Mouse (Mus musculus) thymus, postnatal 25 days (tissue): ENCODE data around the gene Ube4a.

Source experiments
- DNase-seq: peaks from one replicate; pipeline ENCODE4 v3.0.0; 2022

Ube4a gene

DNA sequence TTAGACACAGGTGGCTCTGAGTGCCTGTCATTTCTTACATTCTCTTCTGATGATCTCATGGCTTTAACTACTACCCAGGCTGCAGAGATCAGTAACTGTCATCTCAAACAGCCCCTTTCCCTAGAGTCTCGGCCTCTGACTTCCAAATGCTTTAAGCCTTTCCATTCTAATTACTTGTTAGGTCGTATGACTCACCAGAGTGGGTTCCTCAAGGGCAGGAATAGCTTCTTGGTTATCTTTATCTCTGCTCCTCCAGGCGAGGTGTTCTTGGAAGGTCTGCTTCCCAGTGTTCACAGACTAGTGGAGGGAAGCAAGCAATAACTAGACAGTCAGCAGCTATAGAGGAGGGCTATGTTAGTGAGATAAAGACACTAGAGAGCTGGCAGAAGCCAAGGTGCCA, 72.7 kb downstream of the Ube4a start:
- no peak for DNase-seq

DNA sequence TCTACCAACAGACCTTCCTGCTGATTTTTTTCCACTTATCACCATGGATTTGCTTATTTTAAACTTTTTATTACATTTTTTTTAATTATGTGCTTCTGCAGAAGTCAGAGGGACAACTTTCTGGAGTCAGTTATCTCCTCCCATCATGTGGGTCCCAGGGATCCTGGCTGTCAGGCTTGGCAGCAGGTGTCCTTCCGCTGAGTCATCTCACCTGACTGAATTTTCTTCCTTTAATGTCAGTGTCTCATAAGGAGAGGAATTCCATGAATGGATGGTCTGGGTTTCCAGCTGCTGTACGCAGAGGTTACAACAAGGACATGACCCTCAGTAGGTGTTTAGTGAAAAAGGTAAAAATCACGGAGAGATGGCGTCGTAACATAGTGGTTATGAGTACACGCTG, 74.2 kb downstream of the Ube4a start:
- no peak for DNase-seq

DNA sequence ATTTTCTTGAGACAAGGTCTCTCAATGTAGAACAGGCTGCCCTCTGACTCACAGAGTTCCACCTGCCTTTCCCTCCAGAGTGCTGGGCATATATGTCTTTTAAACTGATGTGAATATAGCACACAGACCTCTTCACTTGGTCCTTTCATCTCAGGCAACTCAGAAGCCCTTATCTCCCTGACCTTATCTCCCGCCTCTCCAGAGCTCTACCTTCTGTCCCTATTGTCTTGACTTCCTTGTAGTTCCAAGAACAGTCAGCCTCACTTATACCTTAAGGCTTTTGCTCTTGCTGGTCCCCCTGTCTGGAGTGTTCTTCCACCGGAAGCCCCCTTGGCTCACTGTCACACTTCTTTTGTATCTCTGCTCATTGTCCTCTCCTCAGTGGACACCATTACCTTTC, 75.3 kb downstream of the Ube4a start:
- no peak for DNase-seq

DNA sequence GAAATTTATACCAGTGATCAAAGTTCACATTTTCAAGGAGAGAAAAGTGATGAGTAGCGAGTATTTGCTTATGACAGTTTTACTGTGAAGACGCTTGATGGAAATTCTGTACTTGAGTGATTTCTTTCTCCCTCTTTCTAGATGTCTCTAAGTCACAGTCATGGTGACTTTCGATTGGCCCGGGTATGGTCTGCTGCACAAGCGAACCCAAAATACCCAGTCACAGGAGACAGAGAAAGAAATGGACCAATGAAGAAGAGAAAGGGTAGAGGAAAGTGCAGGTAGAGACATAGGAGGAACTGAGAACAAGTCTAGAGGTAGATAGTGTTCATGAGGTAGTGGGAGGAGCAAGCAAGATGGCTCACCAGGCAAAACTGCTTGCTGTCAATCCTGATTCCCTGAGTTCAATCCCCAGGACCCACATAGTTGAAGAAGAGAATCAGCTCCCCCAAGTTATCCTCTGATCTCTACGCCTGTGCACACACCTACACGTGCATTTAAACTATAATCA, 77.2 kb downstream of the Ube4a start:
- DNase-seq, result no peak

DNA sequence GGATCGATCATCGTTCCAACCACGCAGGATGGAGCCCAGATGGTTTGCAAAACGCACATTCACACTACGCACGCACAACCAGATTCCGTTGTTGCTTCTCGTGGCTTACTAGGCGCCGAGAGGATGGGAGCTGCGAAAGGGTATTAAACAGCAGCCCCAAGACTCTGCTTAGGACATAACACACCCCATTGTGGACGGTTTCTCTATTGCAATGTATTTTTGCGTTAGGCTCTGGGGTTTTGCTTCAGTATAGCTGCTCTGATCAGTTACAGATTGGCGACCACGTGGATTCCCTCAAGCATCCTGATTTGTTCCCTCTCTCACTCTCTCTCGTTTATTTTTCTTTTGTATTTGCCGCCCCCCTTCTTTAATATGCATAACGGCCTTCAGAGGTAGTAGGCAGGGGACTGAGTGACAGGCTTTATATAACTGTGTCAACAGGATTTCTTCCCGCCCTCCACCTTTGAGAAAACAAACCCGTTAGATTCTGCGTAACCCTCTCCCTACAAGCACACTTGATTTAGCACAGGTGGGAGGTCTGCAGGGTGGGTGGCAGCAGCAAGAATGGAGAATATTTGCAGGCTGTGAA, 82.3 kb downstream of the Ube4a start:
- DNase-seq, result peak; percentile 16

DNA sequence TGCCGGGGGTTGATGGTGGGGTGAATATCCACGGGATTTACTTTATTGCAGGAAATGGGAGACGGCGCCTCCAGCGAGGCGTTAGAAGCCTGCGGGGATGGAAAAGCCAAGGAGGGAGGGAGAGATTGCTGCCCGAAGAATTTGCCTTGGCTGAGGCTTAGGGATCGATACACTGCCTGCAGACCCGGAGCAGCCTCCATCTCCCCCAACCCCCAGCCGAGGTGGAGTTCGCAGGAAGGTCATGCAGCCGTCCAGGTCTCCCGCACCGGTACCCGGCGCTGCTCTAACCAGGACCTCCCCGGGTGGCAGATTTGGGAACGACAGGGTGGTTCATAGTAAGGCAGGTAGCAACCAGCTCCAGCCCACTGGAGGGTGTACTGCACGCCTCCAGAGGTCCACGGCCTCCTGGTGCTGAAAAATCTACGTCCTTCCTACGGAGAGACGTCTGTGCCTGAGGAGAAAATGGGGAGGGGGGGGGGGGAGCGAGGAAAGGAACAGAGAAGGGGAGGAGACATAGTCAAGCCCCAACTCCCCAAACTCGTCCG, 82.9 kb downstream of the Ube4a start:
- peak; percentile 57 for DNase-seq

DNA sequence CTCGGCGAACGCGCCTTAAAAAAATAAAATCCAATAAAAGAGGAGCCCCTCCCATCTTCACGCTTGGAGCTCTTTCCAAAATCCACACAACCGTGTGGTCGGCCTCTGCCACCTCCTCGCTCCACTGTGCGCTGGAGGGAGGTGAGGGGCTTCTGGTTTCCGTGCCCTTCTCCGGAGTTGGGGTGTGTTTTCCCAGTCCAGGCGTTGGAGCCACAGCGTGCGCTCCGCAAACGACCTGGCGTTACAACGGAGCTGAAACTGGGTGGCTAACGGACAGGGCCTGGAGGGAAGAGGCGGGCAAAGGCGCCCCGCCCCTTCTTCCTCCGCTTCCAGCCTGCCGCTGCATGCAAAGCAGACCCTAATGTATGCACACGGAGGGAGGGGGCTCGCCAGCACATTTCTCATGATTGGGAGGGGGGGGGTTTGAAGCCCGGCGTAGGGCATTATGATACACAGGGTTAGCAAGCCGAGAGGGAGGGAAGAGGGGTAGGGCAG, 83.4 kb downstream of the Ube4a start:
- peak; percentile 79 for DNase-seq

DNA sequence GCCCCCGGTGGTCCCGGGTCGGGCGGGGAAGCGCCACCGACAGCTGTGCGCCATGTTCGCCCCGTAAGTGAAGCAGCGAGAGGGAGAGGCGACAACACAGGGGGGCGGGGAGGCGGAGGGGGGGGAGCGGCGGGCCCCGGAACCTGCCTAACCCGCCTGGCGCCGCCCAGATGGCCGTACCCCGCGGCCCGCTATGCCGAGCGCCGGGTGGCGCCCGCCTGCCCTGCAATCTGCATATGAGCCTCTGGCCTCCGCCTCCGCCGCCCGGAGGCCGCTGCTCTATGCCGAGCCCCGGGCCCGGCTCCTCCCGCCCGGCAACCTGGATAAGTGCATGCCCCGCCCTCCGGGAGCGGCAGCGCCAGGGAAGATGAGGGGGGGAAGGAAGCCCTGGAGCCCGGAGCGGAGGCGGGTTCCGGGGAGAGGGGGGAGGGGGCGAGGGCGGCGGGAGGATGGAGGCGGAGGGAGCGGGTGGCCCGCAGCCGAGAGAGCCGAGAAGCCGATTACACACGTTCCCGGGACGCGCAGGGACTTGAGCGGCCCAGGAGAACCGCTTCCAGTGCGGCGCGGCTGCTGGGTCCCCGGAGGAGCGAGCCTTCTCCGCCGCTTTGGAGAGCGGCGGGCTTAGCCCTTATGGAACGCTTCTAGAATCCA, 84.1 kb downstream of the Ube4a start, which contains the start of gene Kmt2a:
Gene Kmt2a, minus strand, starts transcription at position 76 of the 651 bp plus-strand sequence.
- peak; percentile 99 for DNase-seq

DNA sequence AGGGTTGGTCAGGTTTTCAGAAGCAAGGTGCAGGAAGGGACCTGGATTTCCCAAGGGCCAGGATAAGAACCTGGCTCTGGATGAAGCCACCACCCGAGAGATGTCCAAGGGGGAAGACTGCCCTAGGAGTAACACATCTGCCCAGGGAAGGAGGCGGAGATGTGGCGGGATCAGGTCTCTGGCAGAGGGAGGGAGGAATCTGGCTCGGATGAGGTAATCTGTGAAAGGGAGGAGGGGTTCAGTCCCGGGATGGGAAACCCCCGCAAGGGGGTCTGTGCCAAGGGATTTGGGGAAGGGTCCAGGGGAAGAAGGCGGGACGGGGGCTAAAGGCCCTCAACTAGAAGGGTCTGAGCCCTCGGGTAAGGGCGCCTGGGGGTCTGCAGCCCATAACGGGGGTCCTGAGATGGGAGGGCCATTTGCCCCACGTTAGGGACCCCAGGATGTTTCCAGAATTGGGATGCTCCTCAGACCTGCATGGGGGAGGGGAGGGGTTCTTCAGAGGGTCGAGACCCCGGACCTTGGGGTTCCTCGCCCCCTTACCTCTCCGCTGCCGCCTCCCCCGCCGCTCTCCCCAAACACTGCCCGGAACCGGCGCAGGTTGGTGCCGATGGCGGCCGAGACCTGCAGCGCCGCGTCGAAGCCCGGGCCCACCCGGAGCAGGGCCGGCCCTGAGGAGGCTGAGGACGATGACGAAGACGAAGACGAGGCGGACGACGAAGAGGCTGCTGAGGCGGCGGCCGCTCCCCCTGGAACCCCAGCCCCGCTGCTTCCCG, 84.9 kb downstream of the Ube4a start:
- DNase-seq, result peak; percentile 35

DNA sequence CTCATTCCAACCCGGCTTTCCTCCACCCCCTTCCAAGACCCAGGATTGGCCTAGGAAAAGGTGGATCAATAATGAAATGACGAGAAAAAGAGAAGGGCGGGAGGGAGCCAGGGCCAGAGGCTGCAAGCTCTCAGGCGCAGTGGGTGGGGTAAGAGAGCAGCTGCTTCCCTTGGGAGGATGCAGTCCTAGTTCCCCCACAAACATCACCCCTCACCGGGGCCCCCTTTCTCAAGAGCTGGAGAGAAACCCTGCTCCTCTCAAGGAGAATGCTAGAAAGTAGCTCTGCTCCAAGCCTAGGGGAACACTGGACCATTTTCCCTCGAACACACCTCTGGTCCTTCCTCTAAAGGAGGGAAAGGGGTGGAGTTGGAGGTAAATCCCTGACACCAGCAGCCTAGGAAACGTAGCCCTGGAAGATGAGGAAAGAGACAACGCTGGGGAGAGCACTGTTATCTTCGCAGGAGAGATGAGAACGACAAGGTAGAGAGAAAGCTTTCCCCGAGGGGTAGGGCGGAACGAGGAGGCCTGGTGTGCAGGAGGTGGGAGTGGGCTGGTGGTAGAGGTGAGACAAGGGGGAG, 85.6 kb downstream of the Ube4a start:
- DNase-seq, result peak; percentile 59

DNA sequence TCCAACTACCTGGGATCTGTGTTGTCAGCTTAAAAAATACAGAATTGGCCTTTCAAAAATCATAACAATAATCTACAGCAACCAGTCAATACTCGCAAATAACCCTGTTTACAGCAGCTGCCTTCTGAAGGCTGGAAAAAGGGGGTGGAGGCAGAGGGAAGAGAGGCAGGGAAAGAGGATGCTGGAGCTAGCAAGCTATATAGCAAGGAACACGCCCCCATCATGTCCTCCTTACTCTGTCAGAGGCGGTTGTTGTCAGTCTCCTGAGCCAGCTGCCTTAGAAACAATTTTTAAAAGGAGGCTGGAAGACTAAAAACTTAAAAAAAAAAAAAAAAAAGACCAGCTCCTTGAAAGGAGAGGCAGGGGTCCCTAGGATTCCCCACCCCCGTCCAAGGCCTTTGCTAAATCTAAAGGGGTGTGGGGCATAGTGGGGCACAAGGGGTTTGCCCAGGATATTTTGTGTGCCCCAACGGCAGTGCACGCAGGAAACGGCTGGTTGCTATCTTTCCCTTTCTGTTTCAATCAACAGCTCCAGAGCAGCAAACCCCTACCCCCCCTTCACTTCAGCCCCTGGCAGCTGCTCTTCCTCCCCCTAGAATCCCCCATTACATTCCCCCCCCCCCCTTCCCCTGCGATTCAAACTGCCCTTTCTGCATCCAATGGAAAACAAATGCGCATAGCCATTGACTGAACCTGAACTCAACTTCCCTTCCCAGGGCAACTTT, 86.5 kb downstream of the Ube4a start:
- DNase-seq, result peak; percentile 62

DNA sequence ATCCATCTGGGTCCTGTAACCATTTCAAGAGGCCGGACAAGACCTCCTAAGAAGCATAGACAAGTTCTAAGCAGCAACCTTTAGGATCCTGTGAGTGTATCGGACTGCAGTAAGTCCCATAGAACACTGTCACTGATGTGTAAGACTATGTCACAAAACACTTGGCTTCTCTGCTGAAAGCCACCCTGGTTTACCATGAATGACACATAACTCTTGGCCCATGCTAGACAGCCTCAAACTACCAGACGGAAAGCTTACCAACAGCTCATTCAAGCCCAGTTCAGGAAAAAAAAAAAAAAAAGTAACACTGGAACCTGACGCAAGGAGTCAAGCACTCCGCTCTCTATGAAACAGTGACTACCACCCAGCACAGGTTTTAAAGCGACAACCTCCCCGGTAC, 87.7 kb downstream of the Ube4a start:
- no peak for DNase-seq

DNA sequence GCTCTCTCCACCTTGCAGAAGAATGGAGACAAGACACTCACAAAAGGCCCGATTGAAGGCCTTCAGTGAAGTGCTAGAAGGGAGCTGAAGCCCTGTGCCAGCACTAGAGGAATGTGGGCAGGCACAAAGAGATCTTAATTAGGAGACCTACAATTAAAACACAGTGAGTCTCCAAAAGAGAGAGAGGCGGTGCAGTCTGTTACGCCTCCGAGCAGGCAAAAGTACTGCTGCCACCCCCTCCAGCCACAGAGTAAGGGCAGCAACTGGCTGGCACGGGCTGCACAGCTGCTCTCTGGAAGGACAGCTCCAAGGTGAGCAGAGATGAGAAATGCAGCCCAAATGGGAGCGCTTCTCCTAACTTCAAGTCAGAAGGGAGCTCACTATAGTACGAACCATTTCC, 89.9 kb downstream of the Ube4a start:
- no peak for DNase-seq

DNA sequence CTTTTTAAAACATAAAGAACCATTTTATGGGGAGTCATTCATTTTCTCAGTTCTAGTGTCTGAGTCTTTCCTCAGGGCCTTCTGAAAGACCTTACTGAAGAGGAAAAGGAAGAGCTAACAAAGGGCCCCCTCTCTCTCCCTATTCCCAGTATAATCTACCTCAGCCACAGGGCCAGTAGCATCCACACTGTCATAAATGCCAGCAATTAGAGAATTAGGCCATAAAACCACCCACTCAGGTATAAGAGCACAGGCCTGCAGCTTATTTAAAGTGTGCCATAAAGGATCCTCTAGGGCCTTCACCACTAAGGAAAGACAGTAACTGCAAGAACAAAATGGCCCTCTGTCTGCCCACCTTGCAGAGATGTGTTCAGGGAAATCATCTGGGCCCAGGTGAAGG, 91.2 kb downstream of the Ube4a start:
- no peak for DNase-seq

DNA sequence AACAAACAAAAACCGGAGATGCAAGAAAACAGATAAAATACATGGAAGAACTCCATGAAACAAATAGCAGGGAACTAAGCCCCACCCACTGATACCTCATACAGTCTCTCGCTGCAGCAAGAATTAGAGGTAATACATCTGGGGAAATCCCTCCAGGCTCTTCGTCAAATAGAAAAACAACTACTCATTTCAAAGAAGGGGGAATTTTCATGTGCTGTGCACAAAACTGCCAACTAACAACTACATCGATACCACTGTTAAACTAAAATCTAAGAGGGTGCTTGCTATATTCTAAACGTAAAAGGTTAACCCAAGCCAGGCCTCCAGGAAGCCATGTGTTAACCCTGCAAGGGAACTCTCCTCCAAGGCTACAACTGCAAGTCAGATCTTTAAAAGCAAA, 91.7 kb downstream of the Ube4a start:
- DNase-seq, result no peak
